Mouse (Mus musculus) intestine, postnatal 0 days (tissue): ENCODE results near the gene Mgat4b. TPM values are rescaled to one million over a fixed set of nuclear protein-coding genes. Genes with fewer than 3 reads are reported as not detected.
A peak's percentile ranks its signal among the peaks of the same experiment; 100 is the strongest.
"Not testable (repeated sequence)": the region's sequence is repeated elsewhere in the genome, so short reads cannot be mapped to it uniquely, and the experiment has no call there.

Source experiments
- ATAC-seq: fragments of 200-750 bp; cut with Nextera tagmentation; 2 replicates; pipeline ENCODE4 v1.8.0; 2017; ENCODE audit warnings: mild to moderate bottlenecking, moderate TSS enrichment, moderate library complexity
- H3K27ac ChIP-seq: fragments of 300-500 bp; sonication (generic); 2 replicates; pipeline ENCODE4 v1.5.1; 2014; ENCODE audit warnings: mild to moderate bottlenecking, low read depth, low read length, moderate library complexity
- H3K27me3 ChIP-seq: fragments of 300-500 bp; sonication (generic); replicated peaks from 2 replicates; pipeline ENCODE4 v1.6.1; 2014; ENCODE audit warnings: low read length, mixed read lengths; ENCODE audit not compliant: control insufficient read depth, insufficient read depth
- H3K36me3 ChIP-seq: fragments of 300-500 bp; sonication (generic); 2 replicates; pipeline ENCODE4 v1.6.1; 2014; ENCODE audit warnings: mild to moderate bottlenecking, moderate library complexity; ENCODE audit not compliant: control insufficient read depth, insufficient read depth
- H3K4me1 ChIP-seq: fragments of 300-500 bp; sonication (generic); replicated peaks from 2 replicates; pipeline ENCODE4 v1.6.1; 2014; ENCODE audit warnings: antibody characterized with exemption, low read length, mixed read lengths; ENCODE audit not compliant: control insufficient read depth, insufficient read depth
- H3K4me2 ChIP-seq: fragments of 300-500 bp; sonication (generic); replicated peaks from 2 replicates; pipeline ENCODE4 v1.6.1; 2014; ENCODE audit warnings: low read depth, mild to moderate bottlenecking, moderate library complexity
- H3K4me3 ChIP-seq: fragments of 300-500 bp; sonication (generic); 2 replicates; pipeline ENCODE4 v1.5.1; 2014; ENCODE audit warnings: low read depth, low read length
- H3K9ac ChIP-seq: fragments of 300-500 bp; sonication (generic); 2 replicates; pipeline ENCODE4 v1.6.1; 2014; ENCODE audit warnings: mild to moderate bottlenecking, low read depth, low read length
- H3K9me3 ChIP-seq: fragments of 300-500 bp; sonication (generic); 2 replicates; pipeline ENCODE4 v1.6.1; 2016; ENCODE audit warnings: mixed run types; ENCODE audit not compliant: control insufficient read depth
- CTCF ChIP-seq: sonication (generic); IDR thresholded peaks from 2 replicates; pipeline ENCODE4 v1.5.1; 2016; ENCODE audit warnings: low read depth, mild to moderate bottlenecking, control low read depth, antibody characterized with exemption, moderate library complexity
- WGBS: fragments of 180-500 bp; shearing (Covaris S2); extraction: QIAGEN DNeasy Blood & Tissue Kit; methylation state at CpG from one replicate; pipeline ENCODE4 v1.1.7; 2014; 5-methylcytosine and 5-hydroxymethylcytosine counted together
- polyA plus RNA-seq: library from polyadenylated mRNA; unstranded; fragments of >200 nt; fragmentation: Nextera tagmentation; extraction: Ambion mirVana; gene quantifications from 2 replicates; pipeline ENCODE4 v1.2.1, GENCODE M21; 2015

Mgat4b gene
- 33.2 and 35.0 TPM in 2 replicates for polyA plus RNA-seq

- H3K9ac ChIP-seq: peak within 1 kb of the TSS; percentile 98
- no peaks in the 10 kb centered on the region for H3K9me3 ChIP-seq
- WGBS: 0% methylated on average over 48 of the region's 48 CpGs
- H3K4me2 ChIP-seq: peak within 1 kb of the TSS; percentile 67
- H3K27me3 ChIP-seq: no peaks in the 10 kb centered on the region
- H3K36me3 ChIP-seq: peaks cover 26% of the 10 kb centered on the region
- H3K27ac ChIP-seq: peak within 1 kb of the TSS; percentile 100
- H3K4me1 ChIP-seq: peaks cover 3% of the 10 kb centered on the region; the same call in 1 of the 2 replicates
- no peak; the same call in 1 of the 2 replicates for TF ChIP-seq CTCF
- ATAC-seq: peak; percentile 59
- H3K4me3 ChIP-seq: peak within 1 kb of the TSS; percentile 97
Observed at GRCm38 (mm10) chr11:50210505-50211151, at the start of gene Mgat4b, which contains the start of gene Sqstm1. Gene Mgat4b (plus strand): TSS chr11:50210890. Gene Sqstm1 (minus strand): TSS chr11:50210827.

- 67% methylated on average over 10 of the region's 10 CpGs for WGBS
- H3K4me3 ChIP-seq: no peak overlapping the region
- H3K9me3 ChIP-seq: no peaks in the 10 kb centered on the region
- H3K9ac ChIP-seq: no peak overlapping the region
- ATAC-seq: no peak
- peak; percentile 98 for TF ChIP-seq CTCF
- no peaks in the 10 kb centered on the region for H3K4me1 ChIP-seq
- H3K27me3 ChIP-seq: no peaks in the 10 kb centered on the region
- H3K4me2 ChIP-seq: no peak overlapping the region
- H3K27ac ChIP-seq: no peak overlapping the region
- H3K36me3 ChIP-seq: peaks cover 71% of the 10 kb centered on the region
Observed at GRCm38 (mm10) chr11:50161578-50162304, 48.9 kb upstream of the Mgat4b start.

DNA sequence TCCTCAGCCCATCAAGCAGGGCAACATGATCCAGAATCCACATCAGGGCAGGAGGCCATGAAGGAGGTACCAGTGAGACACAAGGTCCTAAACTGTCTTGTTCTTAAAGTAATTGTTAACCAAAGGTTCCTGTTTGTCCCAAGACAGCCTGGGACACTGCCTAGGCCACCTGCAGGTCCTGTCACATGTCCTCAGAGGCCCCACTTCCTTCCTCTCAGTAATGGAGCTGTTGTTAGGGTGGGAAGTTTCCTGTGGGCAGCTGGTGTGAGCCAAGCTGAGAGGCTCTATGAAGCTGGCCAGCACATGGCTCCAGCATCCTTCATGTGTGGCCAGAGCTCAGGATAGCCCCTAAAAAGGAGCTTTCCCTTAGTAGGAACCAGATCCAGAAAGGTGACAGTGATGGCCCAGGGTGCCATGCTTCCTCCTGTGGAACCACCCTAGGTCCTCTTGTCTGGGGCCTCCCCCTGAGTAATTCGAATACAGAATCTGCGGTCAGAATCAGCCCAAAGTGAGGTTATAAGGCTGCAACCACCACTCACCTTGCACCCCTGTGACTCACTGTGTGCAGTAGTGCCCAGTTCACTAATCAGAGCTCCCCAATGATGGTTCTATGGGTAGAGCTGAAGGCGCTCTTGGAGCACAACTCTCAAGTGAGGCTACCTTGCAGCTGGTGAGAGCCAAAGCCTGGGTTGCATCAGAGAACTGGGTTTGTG lies 48.2 kb upstream of the Mgat4b start:
- Histone ChIP-seq H3K4me3 (no peak overlapping the region), H3K9ac (no peak overlapping the region), H3K36me3 (peaks cover 63% of the 10 kb centered on the region), H3K4me1 (no peaks in the 10 kb centered on the region), H3K9me3 (no peaks in the 10 kb centered on the region), H3K27ac (no peak overlapping the region), H3K4me2 (no peak overlapping the region), H3K27me3 (no peaks in the 10 kb centered on the region)
- ATAC-seq: no peak
- 90% methylated on average over 3 of the region's 3 CpGs for WGBS
- TF ChIP-seq CTCF: no peak

DNA sequence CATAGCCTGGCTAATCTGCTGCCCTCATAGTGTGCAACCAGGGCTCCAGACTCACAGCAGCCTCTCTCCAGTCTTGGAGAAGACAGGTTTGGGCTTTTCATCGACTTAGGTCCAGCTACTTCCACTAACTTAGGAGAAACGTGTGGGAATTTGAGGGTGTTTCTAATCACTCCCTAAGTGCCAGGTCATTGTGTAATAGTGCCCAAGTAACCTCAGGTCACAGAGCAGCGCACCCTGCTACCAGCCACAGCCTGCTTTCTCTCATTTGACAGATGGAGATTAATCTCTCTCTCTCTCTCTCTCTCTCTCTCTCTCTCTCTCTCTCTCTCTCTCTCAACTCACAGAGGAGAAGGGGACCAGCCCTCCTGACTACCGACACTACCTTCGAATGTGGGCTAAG lies 42.3 kb upstream of the Mgat4b start:
- H3K9ac ChIP-seq: no peak overlapping the region
- H3K27ac ChIP-seq: no peak overlapping the region
- H3K4me1 ChIP-seq: no peaks in the 10 kb centered on the region
- H3K36me3 ChIP-seq: peaks cover 57% of the 10 kb centered on the region
- no peak overlapping the region for H3K4me3 ChIP-seq
- 87% methylated on average over 5 of the region's 5 CpGs for WGBS
- no peak overlapping the region for H3K4me2 ChIP-seq
- ATAC-seq: no peak
- H3K9me3 ChIP-seq: no peaks in the 10 kb centered on the region
- TF ChIP-seq CTCF: no peak
- H3K27me3 ChIP-seq: no peaks in the 10 kb centered on the region

- peak within 1 kb of the TSS; percentile 67 for H3K4me3 ChIP-seq
- not testable (repeated sequence) for H3K27me3 ChIP-seq, H3K27ac ChIP-seq, H3K4me1 ChIP-seq, H3K9me3 ChIP-seq
- ATAC-seq: peak; percentile 32
- H3K9ac ChIP-seq: peak within 1 kb of the TSS; percentile 74
- peak within 1 kb of the TSS; percentile 71 for H3K4me2 ChIP-seq
- peaks cover 27% of the 10 kb centered on the region for H3K36me3 ChIP-seq
- 4% methylated on average over 19 of the region's 19 CpGs for WGBS
Observed at GRCm38 (mm10) chr11:50174111-50174729, 36.5 kb upstream of the Mgat4b start, which contains the start of gene Mrnip. Gene Mrnip (plus strand): TSS chr11:50174444.
